Mouse (Mus musculus) embryo, embryonic 11.5 days (tissue): ENCODE results near the gene Ptger3.

ENCODE experiments used
- DNase-seq: peaks from one replicate; pipeline ENCODE4 v3.0.0-alpha.2; 2012; ENCODE audit warnings: low read depth, low spot score

Ptger3 gene

DNA sequence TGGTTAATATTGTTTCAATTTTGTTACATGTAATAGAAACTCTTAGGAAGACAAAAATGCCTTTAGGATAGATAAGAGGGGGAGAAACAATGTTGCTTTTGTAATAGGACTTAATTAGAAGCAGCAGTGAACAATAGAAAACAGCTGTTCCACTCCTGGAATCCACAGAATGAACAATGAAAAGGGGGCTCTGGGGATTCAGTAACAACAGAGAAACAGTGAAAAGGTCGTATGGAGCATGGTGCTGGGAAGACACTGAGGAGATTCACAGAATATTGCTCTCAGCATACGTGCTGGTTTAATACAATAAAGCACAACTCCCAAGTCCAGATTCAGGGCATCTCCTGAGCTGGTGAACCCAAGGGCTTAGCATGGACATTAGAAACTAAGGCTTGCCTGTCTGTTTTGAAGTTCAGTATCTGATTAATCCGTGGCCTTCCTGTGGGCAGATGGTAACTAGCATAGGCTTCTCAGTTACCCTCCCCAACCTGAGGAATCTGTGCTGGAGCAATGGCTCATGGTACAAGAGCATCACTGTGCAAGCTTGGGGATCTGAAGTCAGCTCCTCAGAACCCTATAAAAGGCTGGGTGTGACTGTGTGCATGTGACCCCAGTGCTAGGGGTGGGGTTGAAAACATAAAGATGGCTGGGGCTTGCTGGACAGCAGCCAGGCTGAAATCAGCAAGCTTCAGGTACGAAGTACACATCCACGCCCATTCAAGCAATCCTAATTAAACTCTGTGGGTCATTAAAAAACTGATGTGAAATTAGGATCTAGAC is 16.1 kb downstream of the Ptger3 start:
- peak; percentile 11 for DNase-seq

- DNase-seq, result no peak
Measured at GRCm38 (mm10) chr3:157597837-157598379, 31.2 kb downstream of the Ptger3 start.

DNA sequence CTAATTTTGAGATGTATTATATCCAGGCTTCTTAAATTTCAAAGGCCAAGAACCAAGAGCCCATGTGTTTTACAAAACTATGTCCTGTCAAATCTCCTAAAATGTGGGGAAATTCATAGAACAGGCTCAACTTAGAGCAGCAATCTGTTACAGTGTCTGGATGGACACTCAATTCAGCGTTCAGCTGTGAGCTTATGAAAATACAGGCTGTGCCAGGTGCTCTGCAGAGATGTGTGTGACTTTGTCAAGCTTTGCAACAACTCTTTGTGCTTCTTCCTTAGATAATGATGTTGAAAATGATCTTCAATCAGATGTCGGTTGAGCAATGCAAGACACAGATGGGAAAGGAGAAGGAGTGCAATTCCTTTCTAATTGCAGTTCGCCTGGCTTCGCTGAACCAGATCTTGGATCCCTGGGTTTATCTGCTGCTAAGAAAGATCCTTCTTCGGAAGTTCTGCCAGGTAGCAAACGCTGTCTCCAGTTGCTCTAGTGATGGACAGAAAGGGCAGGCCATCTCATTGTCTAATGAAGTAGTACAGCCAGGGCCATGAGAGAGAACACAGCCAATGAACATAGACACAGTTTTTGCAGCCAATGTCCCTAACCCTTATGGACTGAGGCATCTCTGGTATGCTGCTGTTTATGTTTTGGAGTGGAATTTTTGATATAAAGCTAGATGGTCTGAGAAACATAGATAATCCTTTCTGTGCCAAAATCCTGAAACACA is 38.2 kb downstream of the Ptger3 start:
- no peak for DNase-seq

DNA sequence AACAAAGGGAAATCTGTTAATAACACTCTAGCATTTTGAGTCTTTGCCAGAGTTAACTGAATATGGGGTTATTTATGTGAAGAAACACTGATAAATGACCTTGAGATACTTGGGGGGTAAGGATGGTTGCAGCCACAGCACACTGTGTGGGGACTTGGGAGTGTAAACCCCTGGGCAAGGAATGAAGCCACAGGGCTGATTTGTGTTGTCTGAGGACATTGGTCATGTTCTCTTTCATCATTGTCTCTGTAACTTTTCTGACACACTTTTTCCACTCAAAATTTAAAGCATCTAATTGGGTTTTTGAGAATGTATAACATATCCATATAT is 38.7 kb downstream of the Ptger3 start:
- DNase-seq, result no peak

DNA sequence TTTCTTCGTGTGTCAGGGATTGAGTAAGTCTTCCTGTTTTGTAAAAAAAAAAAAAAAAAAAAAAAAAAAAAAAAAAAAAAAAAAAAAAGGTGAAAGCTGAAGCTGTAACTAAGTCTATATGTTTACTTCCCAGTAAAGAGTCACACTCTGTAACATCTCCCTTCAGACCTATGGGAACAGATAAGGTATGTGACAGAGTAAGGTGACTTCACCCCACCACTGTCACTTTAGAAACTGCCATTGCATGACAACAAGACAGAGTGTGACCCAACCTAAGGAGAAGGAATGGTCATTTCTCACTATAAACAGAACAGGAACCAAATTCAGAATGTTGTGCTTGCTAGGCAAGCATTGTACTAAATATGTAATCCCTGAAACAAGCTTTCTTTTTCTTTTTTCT is 46.9 kb downstream of the Ptger3 start:
- DNase-seq, result no peak

DNA sequence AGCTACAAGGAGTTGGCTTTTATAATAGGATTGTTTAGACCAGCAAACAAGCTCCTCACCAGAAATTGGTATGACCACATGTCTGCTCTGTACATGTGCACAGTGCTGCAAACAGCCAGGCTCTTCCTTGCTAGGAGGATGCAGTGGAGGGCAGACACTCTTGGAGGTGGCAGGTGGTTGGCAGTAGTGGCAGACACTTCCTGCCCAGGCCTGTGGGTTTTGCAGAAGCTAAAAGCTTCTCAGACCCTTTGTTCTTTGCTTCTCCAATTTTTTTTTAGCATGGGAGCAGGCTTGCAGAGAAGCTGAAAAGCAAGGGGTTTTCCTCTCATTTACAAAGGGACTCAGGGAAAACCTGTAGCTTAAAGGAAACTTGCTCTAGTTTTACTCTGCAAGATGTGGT is 50.3 kb downstream of the Ptger3 start:
- DNase-seq, result no peak

GRCm38 (mm10) chr3:157627407-157627806 is 60.7 kb downstream of the Ptger3 start:
- no peak for DNase-seq

DNA sequence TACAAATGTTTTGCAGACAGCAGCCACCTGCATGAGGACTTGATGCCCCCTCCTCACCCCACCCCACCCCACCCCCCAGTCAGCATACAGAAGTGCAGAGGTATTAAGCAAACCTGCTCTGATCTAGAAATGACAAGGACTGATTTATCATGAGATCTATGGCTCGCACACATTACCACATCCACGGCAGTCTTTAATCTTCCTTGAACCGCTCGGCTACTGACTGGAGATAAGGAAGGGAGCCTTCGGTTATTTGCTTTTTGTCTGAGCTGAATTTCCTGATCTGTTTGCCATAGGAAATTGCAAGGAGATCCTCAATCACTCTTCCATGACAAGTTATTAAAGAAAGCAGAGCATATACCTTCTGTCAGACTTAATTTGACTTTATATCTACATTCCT is 64.0 kb downstream of the Ptger3 start:
- DNase-seq, result no peak

GRCm38 (mm10) chr3:157631383-157631782 is 64.7 kb downstream of the Ptger3 start:
- no peak for DNase-seq

GRCm38 (mm10) chr3:157634431-157634830 is 67.7 kb downstream of the Ptger3 start:
- DNase-seq, result no peak

DNA sequence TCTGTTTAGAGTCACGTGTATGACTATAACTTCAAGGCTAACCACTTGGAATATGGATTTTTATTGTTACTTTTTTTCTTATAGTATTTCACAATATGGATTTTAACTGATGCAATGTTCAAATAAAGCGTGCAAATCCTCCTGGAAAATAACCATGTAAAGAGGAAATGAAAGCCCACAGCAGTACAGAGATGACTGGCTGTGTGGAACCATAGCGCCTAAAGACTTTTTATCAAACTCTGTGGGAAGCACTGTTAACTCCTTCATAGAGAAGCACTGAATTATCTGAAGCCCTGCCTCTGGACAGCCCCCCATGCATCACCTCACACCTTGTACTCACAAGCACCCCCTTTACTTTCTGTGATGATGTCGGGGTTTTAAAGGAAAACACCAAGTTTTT is 69.0 kb downstream of the Ptger3 start:
- no peak for DNase-seq

DNA sequence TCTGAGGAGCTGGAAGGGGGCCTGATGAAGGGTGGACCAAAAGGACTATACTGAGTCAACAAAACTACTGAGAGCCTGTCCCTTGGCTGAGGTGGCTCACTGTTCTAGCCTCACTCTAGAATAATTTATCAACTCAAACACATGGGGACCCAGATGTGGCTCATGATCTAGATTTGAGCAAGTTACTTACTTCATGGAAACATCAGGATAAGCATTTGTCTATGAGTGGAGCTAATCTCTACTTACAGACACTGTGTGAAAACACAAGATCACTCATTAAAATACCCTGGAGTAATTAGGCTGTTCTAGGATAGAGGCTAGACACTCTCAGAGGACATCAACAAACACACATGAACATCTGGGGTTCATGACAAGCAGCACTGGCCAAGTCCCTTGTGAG is 70.2 kb downstream of the Ptger3 start:
- DNase-seq, result no peak

- DNase-seq, result no peak
Measured at GRCm38 (mm10) chr3:157637341-157637740, 70.6 kb downstream of the Ptger3 start.

- DNase-seq, result no peak
Measured at GRCm38 (mm10) chr3:157641634-157642033, 74.9 kb downstream of the Ptger3 start.

DNA sequence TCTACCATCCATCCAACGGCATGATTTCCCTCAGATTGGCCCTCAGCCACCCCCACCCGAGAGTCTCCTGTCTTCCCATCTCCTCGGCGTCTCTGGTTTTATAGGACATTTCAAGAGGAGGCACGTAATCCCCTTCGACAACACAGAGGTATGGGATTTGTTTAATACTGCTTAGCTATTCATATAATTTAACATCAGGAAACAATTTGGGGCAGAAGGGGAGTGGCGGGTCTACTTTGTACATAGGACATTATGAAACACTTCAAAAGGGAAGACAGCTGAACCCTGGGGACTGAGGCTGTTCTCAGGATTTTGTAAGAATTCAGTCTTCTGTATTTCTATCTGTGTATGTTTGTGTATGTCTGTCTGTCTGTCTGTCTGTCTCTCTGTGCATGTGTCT is 94.9 kb downstream of the Ptger3 start:
- no peak for DNase-seq

DNA sequence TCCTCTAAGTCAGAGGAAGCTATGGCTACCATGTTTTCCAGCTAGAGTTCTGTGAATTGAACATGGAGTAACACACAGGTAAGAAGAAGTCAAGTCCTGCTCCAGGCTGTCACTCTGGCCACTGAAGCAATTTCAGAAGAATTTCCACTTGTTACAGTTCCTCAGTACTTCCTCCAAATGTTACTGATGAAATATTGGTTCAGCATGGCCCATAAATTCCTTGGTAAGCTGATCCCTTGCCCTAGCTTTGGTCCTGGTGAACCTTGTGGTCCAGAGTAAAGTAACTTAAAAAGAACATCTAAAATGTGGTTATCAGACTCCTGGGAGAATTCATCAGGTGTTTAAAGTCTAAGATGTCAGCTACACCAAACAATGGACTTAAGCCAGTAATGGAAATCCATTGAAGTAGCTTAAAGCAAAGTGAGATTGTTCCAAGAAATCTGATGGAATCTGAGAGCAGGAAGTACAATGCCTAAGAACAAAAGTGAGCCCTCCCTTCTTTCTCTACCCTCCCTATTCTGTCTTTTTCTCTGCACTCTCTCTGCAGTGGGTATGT is 97.9 kb downstream of the Ptger3 start:
- DNase-seq, result no peak

- no peak for DNase-seq
Measured at GRCm38 (mm10) chr3:157665471-157665870, 98.8 kb downstream of the Ptger3 start.

- DNase-seq, result no peak
Measured at GRCm38 (mm10) chr3:157666142-157666541, 99.5 kb downstream of the Ptger3 start.

- DNase-seq, result no peak
Measured at GRCm38 (mm10) chr3:157686105-157686504, 119.4 kb downstream of the Ptger3 start.

- DNase-seq, result no peak
Measured at GRCm38 (mm10) chr3:157688419-157689162, 121.9 kb downstream of the Ptger3 start.
